Mouse (Mus musculus): ENCODE data around the gene Gm40460. TPM values are rescaled to one million over a fixed set of nuclear protein-coding genes. Genes with fewer than 3 reads are reported as not detected.
"Not testable (repeated sequence)": the region's sequence is repeated elsewhere in the genome, so short reads cannot be mapped to it uniquely, and the experiment has no call there.

Gene Gm40460
- polyA plus RNA-seq, 1 experiment from 2014 or later: not detected

GRCm38 (mm10) chr7:142206891-142207290 lies 34.0 kb downstream of the Gm40460 start:
- H3K27ac ChIP-seq (replicated peaks; ENCODE audit: low read depth, low read length); H3K4me3 ChIP-seq (ENCODE audit: low read depth, low read length); H3K9me3 ChIP-seq (ENCODE audit: control insufficient read depth, low read length); ATAC-seq (ENCODE audit: insufficient number of reproducible peaks, low FRiP score, low TSS enrichment, low read depth); H3K9ac ChIP-seq (ENCODE audit: low read length); H3K4me1 ChIP-seq (ENCODE audit: control insufficient read depth, insufficient read depth, low read length); H3K4me2 ChIP-seq (ENCODE audit: low read depth, severe bottlenecking); DNase-seq (ENCODE audit: low spot score); H3K27me3 ChIP-seq (ENCODE audit: control insufficient read depth, insufficient read depth, low read length); H3K36me3 ChIP-seq (ENCODE audit: control insufficient read depth, insufficient read depth, low read length): not testable (repeated sequence)
- WGBS: 79% methylated on average over 5 of the region's 5 CpGs

GRCm38 (mm10) chr7:142205488-142205887 lies 35.4 kb downstream of the Gm40460 start:
- DNase-seq (ENCODE audit: low spot score) (no peak), ATAC-seq (ENCODE audit: insufficient number of reproducible peaks, low FRiP score, low TSS enrichment, low read depth) (no peak)
- H3K4me3 ChIP-seq (ENCODE audit: low read depth, low read length): no peak overlapping the region
- no peak overlapping the region for H3K27ac ChIP-seq (replicated peaks; ENCODE audit: low read depth, low read length)
- H3K27me3 ChIP-seq (ENCODE audit: control insufficient read depth, insufficient read depth, low read length): no peaks in the 10 kb centered on the region
- no peak overlapping the region for H3K9ac ChIP-seq (ENCODE audit: low read length)
- no peak overlapping the region for H3K4me2 ChIP-seq (ENCODE audit: low read depth, severe bottlenecking)
- H3K9me3 ChIP-seq (ENCODE audit: control insufficient read depth, low read length): no peaks in the 10 kb centered on the region
- H3K4me1 ChIP-seq (ENCODE audit: control insufficient read depth, insufficient read depth, low read length): no peaks in the 10 kb centered on the region
- no peaks in the 10 kb centered on the region for H3K36me3 ChIP-seq (ENCODE audit: control insufficient read depth, insufficient read depth, low read length)

GRCm38 (mm10) chr7:142201064-142201463 lies 39.8 kb downstream of the Gm40460 start, which contains the start of gene Krtap5-3:
TSS of gene Krtap5-3 (plus strand) at chr7:142201364.
- Histone ChIP-seq H3K27me3 (ENCODE audit: control insufficient read depth, insufficient read depth, low read length) (no peaks in the 10 kb centered on the region), H3K9me3 (ENCODE audit: control insufficient read depth, low read length) (no peaks in the 10 kb centered on the region), H3K4me3 (ENCODE audit: low read depth, low read length) (no peak within 1 kb of the TSS), H3K9ac (ENCODE audit: low read length) (no peak within 1 kb of the TSS), H3K4me2 (ENCODE audit: low read depth, severe bottlenecking) (no peak within 1 kb of the TSS), H3K36me3 (ENCODE audit: control insufficient read depth, insufficient read depth, low read length) (no peaks in the 10 kb centered on the region), H3K4me1 (ENCODE audit: control insufficient read depth, insufficient read depth, low read length) (no peaks in the 10 kb centered on the region), H3K27ac (replicated peaks; ENCODE audit: low read depth, low read length) (no peak within 1 kb of the TSS)
- WGBS: 44% methylated on average over 1 of the region's 1 CpGs
- DNase-seq (ENCODE audit: low spot score): no peak
- ATAC-seq (ENCODE audit: insufficient number of reproducible peaks, low FRiP score, low TSS enrichment, low read depth): no peak

- H3K27me3 ChIP-seq (ENCODE audit: control insufficient read depth, insufficient read depth, low read length): no peaks in the 10 kb centered on the region
Observed at GRCm38 (mm10) chr7:142198748-142199147, 42.1 kb downstream of the Gm40460 start.

More at GRCm38 (mm10) chr7:142198748-142199147, 42.1 kb downstream of the Gm40460 start:
- DNase-seq (ENCODE audit: low spot score) (no peak), ATAC-seq (ENCODE audit: insufficient number of reproducible peaks, low FRiP score, low TSS enrichment, low read depth) (no peak)
- no peaks in the 10 kb centered on the region for H3K9me3 ChIP-seq (ENCODE audit: control insufficient read depth, low read length)
- no peak overlapping the region for H3K4me2 ChIP-seq (ENCODE audit: low read depth, severe bottlenecking)
- 80% methylated on average over 2 of the region's 2 CpGs for WGBS
- H3K36me3 ChIP-seq (ENCODE audit: control insufficient read depth, insufficient read depth, low read length): no peaks in the 10 kb centered on the region
- H3K27ac ChIP-seq (replicated peaks; ENCODE audit: low read depth, low read length): no peak overlapping the region
- H3K4me3 ChIP-seq (ENCODE audit: low read depth, low read length): no peak overlapping the region
- no peak overlapping the region for H3K9ac ChIP-seq (ENCODE audit: low read length)
- no peaks in the 10 kb centered on the region for H3K4me1 ChIP-seq (ENCODE audit: control insufficient read depth, insufficient read depth, low read length)

Other genes with a start within 250 kb of the Gm40460 start
- gene Mob2, start 180.0 kb downstream of the Gm40460 start, polyA plus RNA-seq (2014; fragmentation: Nextera tagmentation; extraction: Ambion mirVana): 57.6 and 62.7 TPM in 2 replicates
- gene Dusp8, start 145.2 kb downstream of the Gm40460 start, polyA plus RNA-seq (2014; fragmentation: Nextera tagmentation; extraction: Ambion mirVana): 0.47 and 0.48 TPM in 2 replicates
- not detected in 2 replicates for gene Gm45618, start 120.3 kb downstream of the Gm40460 start, polyA plus RNA-seq (2014; fragmentation: Nextera tagmentation; extraction: Ambion mirVana)
- not detected in 2 replicates for gene Gm39115, start 105.0 kb downstream of the Gm40460 start, polyA plus RNA-seq (2014; fragmentation: Nextera tagmentation; extraction: Ambion mirVana)
- gene Gm45337, start 96.5 kb downstream of the Gm40460 start, polyA plus RNA-seq (2014; fragmentation: Nextera tagmentation; extraction: Ambion mirVana): not detected in 2 replicates
- gene Gm29735, start 84.0 kb downstream of the Gm40460 start, polyA plus RNA-seq (2014; fragmentation: Nextera tagmentation; extraction: Ambion mirVana): not detected in 2 replicates
- gene Gm4553, start 75.3 kb downstream of the Gm40460 start, polyA plus RNA-seq (2014; fragmentation: Nextera tagmentation; extraction: Ambion mirVana): not detected in 2 replicates
- gene Krtap5-2, start 65.1 kb downstream of the Gm40460 start, polyA plus RNA-seq (2014; fragmentation: Nextera tagmentation; extraction: Ambion mirVana): not detected in 2 replicates
- gene Gm10153, start 50.7 kb downstream of the Gm40460 start, polyA plus RNA-seq (2014; fragmentation: Nextera tagmentation; extraction: Ambion mirVana): not detected in 2 replicates
- not detected in 2 replicates for gene Krtap5-3, start 39.7 kb downstream of the Gm40460 start, polyA plus RNA-seq (2014; fragmentation: Nextera tagmentation; extraction: Ambion mirVana)
- gene Gm7579, start 29.2 kb downstream of the Gm40460 start, polyA plus RNA-seq (2014; fragmentation: Nextera tagmentation; extraction: Ambion mirVana): not detected in 2 replicates
- not detected in 2 replicates for gene Krtap5-5, start 11.1 kb downstream of the Gm40460 start, polyA plus RNA-seq (2014; fragmentation: Nextera tagmentation; extraction: Ambion mirVana)
- gene Gm2431, start 17.3 kb upstream of the Gm40460 start, polyA plus RNA-seq (2014; fragmentation: Nextera tagmentation; extraction: Ambion mirVana): not detected in 2 replicates
- gene Gm4559, start 33.3 kb upstream of the Gm40460 start, polyA plus RNA-seq (2014; fragmentation: Nextera tagmentation; extraction: Ambion mirVana): not detected in 2 replicates
- gene Krtap5-1, start 56.0 kb upstream of the Gm40460 start, polyA plus RNA-seq (2014; fragmentation: Nextera tagmentation; extraction: Ambion mirVana): not detected in 2 replicates
- gene Krtap5-4, start 62.5 kb upstream of the Gm40460 start, polyA plus RNA-seq (2014; fragmentation: Nextera tagmentation; extraction: Ambion mirVana): not detected in 2 replicates
- 0.27 and 0.72 TPM in 2 replicates for gene Ifitm10, start 132.7 kb upstream of the Gm40460 start, polyA plus RNA-seq (2014; fragmentation: Nextera tagmentation; extraction: Ambion mirVana)
- 0.79 TPM in 1 of 2 replicates, not detected in the other for gene Gm49369, start 141.6 kb upstream of the Gm40460 start, polyA plus RNA-seq (2014; fragmentation: Nextera tagmentation; extraction: Ambion mirVana)
- gene Ctsd, start 147.0 kb upstream of the Gm40460 start, polyA plus RNA-seq (2014; fragmentation: Nextera tagmentation; extraction: Ambion mirVana): 133 and 139 TPM in 2 replicates
- 0.62 TPM in 1 of 2 replicates, not detected in the other for gene Syt8, start 193.8 kb upstream of the Gm40460 start, polyA plus RNA-seq (2014; fragmentation: Nextera tagmentation; extraction: Ambion mirVana)
- 7.0 and 10.3 TPM in 2 replicates for gene Tnni2, start 200.7 kb upstream of the Gm40460 start, polyA plus RNA-seq (2014; fragmentation: Nextera tagmentation; extraction: Ambion mirVana)
- 22.8 and 23.3 TPM in 2 replicates for gene Lsp1, start 219.7 kb upstream of the Gm40460 start, polyA plus RNA-seq (2014; fragmentation: Nextera tagmentation; extraction: Ambion mirVana)

All from limb, embryonic 11.5 days (tissue).